Mouse (Mus musculus): ENCODE data around the gene C1qtnf7. TPM values are rescaled to one million over a fixed set of nuclear protein-coding genes. Genes with fewer than 3 reads are reported as not detected.

Gene C1qtnf7
- polyA plus RNA-seq (2012; rRNA removed; ENCODE audit: low replicate concordance): 9.0 and 11.1 TPM in 2 replicates

GRCm38 (mm10) chr5:43515401-43515976, at the start of gene C1qtnf7:
C1qtnf7 (plus strand) TSS chr5:43515538.

GRCm38 (mm10) chr5:43661997-43662961, 146.9 kb downstream of the C1qtnf7 start, which contains the start of gene Cc2d2a:
Cc2d2a (plus strand) TSS chr5:43662346.

Other genes starting within 250 kb of the C1qtnf7 start
- 6.7 and 9.3 TPM in 2 replicates for gene Cc2d2a, start 146.8 kb downstream of the C1qtnf7 start, polyA plus RNA-seq (2012; rRNA removed; ENCODE audit: low replicate concordance)

Measured in subcutaneous adipose tissue, adult 2 months (tissue).